Mouse (Mus musculus) C2C12 (cell line): ENCODE results near the gene Tmem131. TPM values are rescaled to one million over a fixed set of nuclear protein-coding genes. Genes with fewer than 3 reads are reported as not detected.
"Not testable (repeated sequence)": the region's sequence is repeated elsewhere in the genome, so short reads cannot be mapped to it uniquely, and the experiment has no call there.

Experiments
- H3K27me3 ChIP-seq: one replicate; pipeline ENCODE4 v1.6.1; 2011; ENCODE audit not compliant: control insufficient read depth, insufficient read depth, insufficient read length
- H3K36me3 ChIP-seq: one replicate; pipeline ENCODE4 v1.6.1; 2011; ENCODE audit not compliant: control insufficient read depth, insufficient read depth
- H3K4me3 ChIP-seq: one replicate; pipeline ENCODE4 v1.5.1; 2011; ENCODE audit warnings: mild to moderate bottlenecking, control low read depth; ENCODE audit not compliant: poor library complexity, insufficient read depth, severe bottlenecking
- H3K79me2 ChIP-seq: one replicate; pipeline ENCODE4 v1.6.1; 2011; ENCODE audit not compliant: control insufficient read depth, insufficient read depth
- H3K79me3 ChIP-seq: one replicate; pipeline ENCODE4 v1.6.1; 2011; ENCODE audit warnings: low read depth, control low read depth
- H3ac ChIP-seq: one replicate; pipeline ENCODE3; 2011; ENCODE audit warnings: low read depth; ENCODE audit not compliant: control insufficient read depth, insufficient read length
- CEBPB ChIP-seq: IDR thresholded peaks from one replicate; pipeline ENCODE4 v1.6.1; 2011; ENCODE audit warnings: low read depth, mild to moderate bottlenecking, control low read depth, moderate library complexity
- CTCF ChIP-seq: IDR thresholded peaks from one replicate; pipeline ENCODE4 v1.5.1; 2011; ENCODE audit not compliant: control insufficient read depth, insufficient read depth, insufficient read length
- FOSL1 ChIP-seq: IDR thresholded peaks from one replicate; pipeline ENCODE4 v1.8.0; 2011; ENCODE audit warnings: mild to moderate bottlenecking, low read length; ENCODE audit not compliant: poor library complexity, insufficient read depth, severe bottlenecking
- MAX ChIP-seq: IDR thresholded peaks from one replicate; pipeline ENCODE4 v1.6.1; 2011; ENCODE audit warnings: mild to moderate bottlenecking, control low read depth
- MYOD1 ChIP-seq: IDR thresholded peaks from one replicate; pipeline ENCODE4 v1.6.1; 2011; ENCODE audit warnings: low read depth; ENCODE audit not compliant: control insufficient read depth, insufficient read length
- MYOG ChIP-seq: IDR thresholded peaks from one replicate; pipeline ENCODE4 v1.6.1; 2011; ENCODE audit not compliant: control insufficient read depth, insufficient read length; ENCODE audit errors: extremely low read depth
- USF1 ChIP-seq: IDR thresholded peaks from one replicate; pipeline ENCODE4 v1.6.1; 2011; ENCODE audit warnings: low read depth, mild to moderate bottlenecking, control low read depth, moderate library complexity
- polyA plus RNA-seq: library from polyadenylated mRNA; unstranded; fragments of >200 nt; fragmentation: generic; extraction: Trizol; gene quantifications from one replicate; pipeline ENCODE4 v1.2.1, GENCODE M21; 2012; ENCODE audit warnings: missing spikeins

Tmem131 gene
- polyA plus RNA-seq, 1 experiment = 12.9 TPM

DNA sequence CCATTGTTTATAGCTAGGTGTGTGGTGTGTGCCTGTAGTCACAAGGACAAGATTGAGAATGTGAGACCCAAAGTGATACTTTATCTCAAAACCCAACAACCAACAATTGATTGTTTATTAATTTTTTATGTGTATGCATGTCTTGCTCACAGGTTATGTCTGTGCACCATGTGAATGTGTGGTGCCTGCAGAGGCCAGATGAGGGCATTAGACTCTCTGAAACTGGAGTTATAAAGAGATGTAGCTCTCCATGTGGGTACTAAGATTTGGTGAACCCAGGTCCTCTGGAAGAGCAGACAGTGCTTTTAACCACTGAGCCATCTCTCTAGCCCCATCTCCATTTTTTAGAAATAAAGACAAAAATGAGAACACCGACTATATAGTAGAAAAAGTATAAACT is 31.2 kb downstream of the Tmem131 start:
- peaks cover 46% of the 10 kb centered on the region for H3K79me3 ChIP-seq
- no peaks in the 10 kb centered on the region for H3K27me3 ChIP-seq
- no peaks in the 10 kb centered on the region for H3K36me3 ChIP-seq
- H3K4me3 ChIP-seq = no peak overlapping the region
- H3K79me2 ChIP-seq = peaks cover 94% of the 10 kb centered on the region
- H3ac ChIP-seq = no peak overlapping the region
- TF ChIP-seq CTCF = no peak

DNA sequence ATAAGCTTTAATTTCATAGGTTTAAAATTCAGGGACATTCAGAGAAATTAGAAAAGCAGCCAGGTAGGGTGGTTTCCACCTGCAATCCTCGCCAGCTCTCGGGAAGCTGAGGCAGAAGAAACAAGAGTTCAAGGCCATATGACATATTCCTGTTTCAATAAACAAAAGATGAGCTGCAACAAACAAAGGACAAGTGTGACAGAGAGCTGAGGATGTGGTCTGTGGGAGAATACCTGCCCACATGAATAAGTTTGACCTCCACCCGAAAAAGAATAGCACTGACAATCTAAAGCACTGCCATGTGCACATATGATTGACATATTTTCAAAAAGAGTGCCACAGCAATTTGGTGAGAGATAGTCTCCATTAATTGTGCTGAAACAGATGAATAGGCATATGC is 31.9 kb downstream of the Tmem131 start:
- TF ChIP-seq CTCF = no peak
- no peak for TF ChIP-seq MYOD1
- TF ChIP-seq FOSL1 = no peak
- no peak for TF ChIP-seq MYOG
- TF ChIP-seq MAX = no peak
- TF ChIP-seq CEBPB = no peak
- TF ChIP-seq USF1 = no peak
- Histone ChIP-seq H3K79me3 (peaks cover 46% of the 10 kb centered on the region), H3K36me3 (no peaks in the 10 kb centered on the region), H3K27me3 (no peaks in the 10 kb centered on the region), H3ac (no peak overlapping the region), H3K4me3 (no peak overlapping the region), H3K79me2 (peaks cover 94% of the 10 kb centered on the region)

- TF ChIP-seq USF1 (no peak), MYOD1 (no peak), MYOG (no peak), CTCF (no peak), CEBPB (no peak), FOSL1 (no peak), MAX (no peak)
- Histone ChIP-seq H3K27me3 (no peaks in the 10 kb centered on the region), H3K4me3 (no peak overlapping the region), H3K79me3 (peaks cover 50% of the 10 kb centered on the region), H3K79me2 (peaks cover 94% of the 10 kb centered on the region), H3ac (no peak overlapping the region), H3K36me3 (no peaks in the 10 kb centered on the region)
Measured at GRCm38 (mm10) chr1:36910397-36910796, 33.1 kb downstream of the Tmem131 start.

DNA sequence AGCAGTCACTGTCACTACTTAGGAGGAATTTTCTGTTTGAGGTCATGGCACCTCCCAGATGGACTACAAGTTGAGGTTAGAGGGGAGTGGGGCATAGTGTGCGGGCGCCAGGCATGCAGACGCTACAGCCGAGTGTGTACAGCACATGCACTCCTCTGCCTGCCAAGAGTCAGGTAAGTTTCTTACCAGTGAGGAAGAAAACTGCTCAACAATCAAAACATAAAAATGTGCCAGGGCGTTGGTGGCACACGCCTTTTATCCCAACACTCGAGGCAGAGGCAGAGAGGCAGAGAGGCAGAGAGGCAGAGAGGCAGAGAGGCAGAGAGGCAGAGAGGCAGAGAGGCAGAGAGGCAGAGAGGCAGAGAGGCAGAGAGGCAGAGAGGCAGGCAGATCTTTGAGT is 33.5 kb downstream of the Tmem131 start:
- Histone ChIP-seq H3K79me3 (peaks cover 53% of the 10 kb centered on the region), H3K79me2 (peaks cover 94% of the 10 kb centered on the region)
- H3ac ChIP-seq, H3K4me3 ChIP-seq, H3K36me3 ChIP-seq, H3K27me3 ChIP-seq: not testable (repeated sequence)

DNA sequence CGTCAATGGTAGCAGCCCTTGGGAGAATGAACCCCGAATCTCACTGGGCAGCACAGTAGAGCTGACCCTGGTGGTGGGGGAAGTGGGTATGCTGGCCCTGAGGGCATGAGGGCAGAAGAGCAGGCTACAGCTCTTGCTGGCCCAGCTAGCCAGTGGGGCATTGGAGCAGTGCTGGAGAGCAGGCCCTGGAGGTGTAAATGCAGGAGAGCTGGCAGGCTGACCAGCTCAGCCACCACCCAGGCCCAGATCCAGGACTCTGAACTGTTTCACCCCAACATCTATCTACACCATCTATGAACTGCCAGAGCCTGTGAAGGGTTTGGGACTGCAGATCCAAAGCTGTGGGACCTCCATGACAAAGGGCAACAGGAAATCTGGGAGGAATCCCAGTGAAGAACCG is 38.2 kb downstream of the Tmem131 start:
- Histone ChIP-seq H3ac (no peak overlapping the region), H3K79me3 (peaks cover 54% of the 10 kb centered on the region), H3K4me3 (no peak overlapping the region), H3K36me3 (no peaks in the 10 kb centered on the region), H3K79me2 (peaks cover 94% of the 10 kb centered on the region), H3K27me3 (no peaks in the 10 kb centered on the region)
- TF ChIP-seq MYOD1 (no peak), MYOG (no peak), MAX (no peak), CEBPB (no peak), CTCF (no peak), USF1 (no peak), FOSL1 (no peak)

DNA sequence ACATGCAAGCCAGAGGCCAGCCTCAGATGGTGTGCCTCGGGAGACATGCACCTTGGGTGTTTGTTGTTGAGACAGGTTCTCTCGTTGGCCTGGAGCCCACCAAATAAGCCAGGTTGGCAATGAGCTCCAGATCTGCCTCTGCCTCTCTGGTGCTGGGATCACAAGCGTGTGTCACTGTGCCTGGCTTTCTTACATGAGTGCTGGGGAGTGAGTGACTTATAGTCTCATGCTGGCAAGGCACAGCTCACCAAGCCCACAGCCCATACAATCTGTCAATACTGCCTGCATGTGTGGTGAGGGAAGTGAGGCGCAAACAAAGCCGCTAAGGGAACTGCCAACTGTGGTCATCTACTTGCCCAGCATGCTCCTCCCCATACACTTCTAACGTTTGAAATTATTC is 39.0 kb downstream of the Tmem131 start:
- H3K27me3 ChIP-seq = no peaks in the 10 kb centered on the region
- H3K4me3 ChIP-seq = no peak overlapping the region
- peaks cover 94% of the 10 kb centered on the region for H3K79me2 ChIP-seq
- H3ac ChIP-seq = no peak overlapping the region
- H3K79me3 ChIP-seq = peaks cover 52% of the 10 kb centered on the region
- no peaks in the 10 kb centered on the region for H3K36me3 ChIP-seq
- TF ChIP-seq CTCF = no peak
- no peak for TF ChIP-seq MYOD1
- no peak for TF ChIP-seq CEBPB
- TF ChIP-seq FOSL1 = no peak
- no peak for TF ChIP-seq MAX
- no peak for TF ChIP-seq USF1
- no peak for TF ChIP-seq MYOG

GRCm38 (mm10) chr1:36904084-36904451 is 39.4 kb downstream of the Tmem131 start:
- Histone ChIP-seq H3ac (no peak overlapping the region), H3K79me2 (peaks cover 94% of the 10 kb centered on the region), H3K27me3 (no peaks in the 10 kb centered on the region), H3K79me3 (peaks cover 51% of the 10 kb centered on the region), H3K4me3 (no peak overlapping the region), H3K36me3 (no peaks in the 10 kb centered on the region)
- TF ChIP-seq CEBPB (no peak), MAX (no peak), CTCF (no peak), USF1 (no peak), MYOG (no peak), FOSL1 (no peak), MYOD1 (no peak)
